Mouse (Mus musculus): ENCODE data around the gene Olfr1018. TPM values are rescaled to one million over a fixed set of nuclear protein-coding genes. Genes with fewer than 3 reads are reported as not detected.

The Olfr1018 gene
- total RNA-seq (2023; ENCODE audit: inconsistent age): not detected in 4 replicates

DNA sequence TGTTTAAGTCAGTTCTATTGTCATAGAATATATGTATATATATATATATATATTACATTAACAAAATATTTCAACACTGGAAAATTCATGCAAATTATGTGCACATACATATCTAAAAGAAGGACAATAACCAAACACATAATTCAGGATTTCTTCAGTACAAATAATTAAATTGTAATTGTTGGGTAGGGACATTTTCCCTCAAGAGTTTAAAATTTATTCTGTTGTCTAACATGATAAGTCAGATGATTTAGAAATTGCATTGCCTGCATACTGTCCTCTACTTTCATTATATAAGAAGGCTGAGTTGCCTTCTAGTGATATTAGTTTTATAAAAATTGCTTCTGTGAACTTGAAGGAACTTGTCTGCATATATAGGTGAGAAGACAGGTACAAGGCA, at the start of gene Olfr1018:
Gene Olfr1018, plus strand, starts transcription at position 301 of the 400 bp plus-strand sequence.

DNA sequence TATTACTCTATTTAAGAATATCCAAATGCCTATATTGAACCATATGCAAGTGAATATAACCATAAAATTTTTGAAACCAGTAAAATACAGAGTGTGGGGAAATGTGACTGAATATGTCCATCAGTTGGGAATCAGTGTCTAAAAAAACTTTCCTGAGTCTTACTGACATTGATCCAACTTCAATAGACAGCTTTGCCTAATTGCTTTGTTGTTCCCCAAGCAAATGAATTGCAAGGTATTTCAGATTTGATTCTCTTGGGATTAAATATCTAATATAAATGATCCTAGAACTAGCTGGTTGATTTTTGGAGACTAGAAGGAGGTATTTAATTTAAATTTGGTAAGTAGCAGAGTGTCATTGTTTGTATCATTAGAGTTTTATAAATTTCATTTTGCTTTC, 45.9 kb upstream of the Olfr1018 start, which contains the start of gene Olfr1014:
Gene Olfr1014, plus strand, starts transcription at position 301 of the 400 bp plus-strand sequence.

DNA sequence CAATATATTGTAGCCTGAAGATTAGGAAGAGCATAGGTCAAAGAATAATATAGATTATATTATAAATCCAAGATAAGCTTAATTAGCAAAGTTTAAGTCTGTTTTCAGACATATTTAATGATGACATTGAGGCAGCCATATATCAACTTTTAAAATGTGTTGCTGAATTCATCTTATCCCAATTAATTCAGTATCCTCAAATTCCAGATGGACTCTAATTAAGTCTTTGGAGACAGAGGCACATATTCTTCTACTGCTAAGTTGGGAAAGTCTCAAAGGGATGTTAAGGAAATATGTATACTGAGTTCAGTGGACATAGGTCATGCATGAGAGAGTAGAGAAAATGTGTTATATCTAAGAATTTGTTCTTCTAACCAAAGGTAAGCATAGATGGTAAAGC, 36.6 kb upstream of the Olfr1018 start, which contains the start of gene Olfr1015:
Gene Olfr1015, plus strand, starts transcription at position 301 of the 400 bp plus-strand sequence.

DNA sequence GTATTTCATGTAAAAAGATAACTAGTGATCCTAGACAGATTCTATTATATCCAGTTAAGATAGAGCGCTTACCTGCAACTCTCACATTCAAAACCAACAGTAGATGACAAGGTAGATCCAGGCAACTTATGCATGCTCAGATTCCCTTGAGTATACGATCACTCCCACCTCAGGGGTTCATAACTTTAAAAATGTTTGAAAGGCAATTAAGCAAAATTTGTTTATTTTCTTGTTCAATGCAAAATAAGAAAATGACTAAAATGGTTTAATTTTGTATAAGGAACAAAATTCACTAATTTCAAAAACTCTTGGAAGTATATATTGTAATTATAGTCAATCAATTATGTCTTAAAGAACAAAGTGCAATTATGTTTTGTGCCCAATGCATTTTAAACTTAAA, 15.8 kb upstream of the Olfr1018 start, which contains the start of gene Olfr1016:
Gene Olfr1016, minus strand, starts transcription at position 101 of the 400 bp plus-strand sequence.

DNA sequence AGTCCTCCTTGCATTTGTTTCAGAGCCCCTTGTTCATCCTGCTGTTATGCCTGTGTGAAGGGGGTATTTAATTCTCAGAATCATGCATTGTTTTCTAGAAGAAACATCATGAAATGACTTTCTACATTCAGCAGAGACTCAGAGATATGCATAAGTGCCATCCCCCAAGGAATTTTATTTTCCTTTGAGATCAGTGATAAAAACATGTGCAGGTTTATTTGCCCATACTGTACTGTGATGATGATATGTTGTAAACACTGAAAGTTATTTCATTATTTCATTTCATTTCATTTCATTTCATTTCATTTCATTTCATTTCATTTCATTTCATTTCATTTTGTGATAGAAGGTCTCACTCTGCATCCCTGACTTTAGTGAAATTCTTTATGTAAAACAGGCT, 27.1 kb downstream of the Olfr1018 start, which contains the start of gene Olfr1019:
Gene Olfr1019, minus strand, starts transcription at position 101 of the 400 bp plus-strand sequence.

DNA sequence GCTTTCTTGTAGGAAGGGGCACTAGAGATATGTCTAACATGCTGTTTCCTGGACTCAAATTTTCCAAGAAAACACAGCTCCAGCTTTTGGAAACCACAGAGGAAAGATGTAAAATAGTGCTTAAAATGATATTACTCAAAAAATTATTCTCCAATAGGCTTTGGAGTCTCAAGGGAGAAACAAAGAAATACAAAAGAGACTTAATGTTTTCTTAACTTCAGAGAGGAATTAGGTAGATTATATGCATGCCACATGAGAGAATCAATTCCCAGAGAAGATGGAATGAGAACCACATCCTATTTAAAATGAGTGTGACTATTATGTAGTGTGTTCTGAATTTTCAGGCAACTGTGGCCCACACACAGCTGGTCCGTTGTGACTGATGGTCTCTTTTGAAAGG, 28.5 kb downstream of the Olfr1018 start, which contains the start of gene Olfr1020:
Gene Olfr1020, plus strand, starts transcription at position 301 of the 400 bp plus-strand sequence.

DNA sequence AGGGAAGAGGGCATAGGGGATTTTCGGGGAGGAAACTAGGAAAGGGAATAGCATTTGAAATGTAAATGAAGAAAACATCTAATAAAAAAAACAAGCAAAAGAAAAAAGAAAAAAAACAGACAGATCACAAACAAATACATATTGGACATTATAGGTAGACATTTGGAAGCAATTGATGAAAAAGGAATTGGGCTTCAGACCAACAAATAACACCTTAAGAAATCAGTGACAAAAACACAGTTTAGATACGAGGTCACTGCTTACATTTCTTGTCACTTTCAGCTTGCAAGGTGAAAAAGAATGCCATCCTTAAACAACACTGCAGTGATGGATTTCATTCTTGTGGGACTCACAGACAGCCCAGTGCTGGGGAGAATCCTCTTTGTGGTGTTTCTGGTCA, 50.0 kb downstream of the Olfr1018 start, which contains the start of gene Olfr1022:
Gene Olfr1022, plus strand, starts transcription at position 301 of the 400 bp plus-strand sequence.

Other genes with a start within 250 kb of the Olfr1018 start
- not detected in 4 replicates for gene Olfr996, start 239.3 kb upstream of the Olfr1018 start, total RNA-seq (2023; ENCODE audit: inconsistent age)
- not detected in 4 replicates for gene Olfr998, start 229.5 kb upstream of the Olfr1018 start, total RNA-seq (2023; ENCODE audit: inconsistent age)
- not detected in 4 replicates for gene Olfr1000, start 206.6 kb upstream of the Olfr1018 start, total RNA-seq (2023; ENCODE audit: inconsistent age)
- gene Olfr1002, start 167.8 kb upstream of the Olfr1018 start, total RNA-seq (2023; ENCODE audit: inconsistent age): not detected in 4 replicates
- not detected in 4 replicates for gene Olfr154, start 154.0 kb upstream of the Olfr1018 start, total RNA-seq (2023; ENCODE audit: inconsistent age)
- not detected in 4 replicates for gene Olfr1006, start 139.7 kb upstream of the Olfr1018 start, total RNA-seq (2023; ENCODE audit: inconsistent age)
- gene Olfr1008, start 129.0 kb upstream of the Olfr1018 start, total RNA-seq (2023; ENCODE audit: inconsistent age): not detected in 4 replicates
- not detected in 4 replicates for gene Olfr1009, start 103.1 kb upstream of the Olfr1018 start, total RNA-seq (2023; ENCODE audit: inconsistent age)
- gene Olfr1012, start 55.7 kb upstream of the Olfr1018 start, total RNA-seq (2023; ENCODE audit: inconsistent age): not detected in 4 replicates
- gene Olfr1013, start 51.4 kb upstream of the Olfr1018 start, total RNA-seq (2023; ENCODE audit: inconsistent age): not detected in 4 replicates
- not detected in 4 replicates for gene Olfr1014, start 45.8 kb upstream of the Olfr1018 start, total RNA-seq (2023; ENCODE audit: inconsistent age)
- gene Olfr1015, start 36.5 kb upstream of the Olfr1018 start, total RNA-seq (2023; ENCODE audit: inconsistent age): not detected in 4 replicates
- gene Olfr1016, start 15.9 kb upstream of the Olfr1018 start, total RNA-seq (2023; ENCODE audit: inconsistent age): not detected in 4 replicates
- gene Olfr1019, start 27.0 kb downstream of the Olfr1018 start, total RNA-seq (2023; ENCODE audit: inconsistent age): not detected in 4 replicates
- gene Olfr1020, start 28.6 kb downstream of the Olfr1018 start, total RNA-seq (2023; ENCODE audit: inconsistent age): not detected in 4 replicates
- gene Olfr1022, start 50.1 kb downstream of the Olfr1018 start, total RNA-seq (2023; ENCODE audit: inconsistent age): not detected in 4 replicates
- gene Olfr1023, start 67.2 kb downstream of the Olfr1018 start, total RNA-seq (2023; ENCODE audit: inconsistent age): not detected in 4 replicates
- not detected in 4 replicates for gene Olfr1024, start 86.6 kb downstream of the Olfr1018 start, total RNA-seq (2023; ENCODE audit: inconsistent age)
- not detected in 4 replicates for gene Olfr1025-ps1, start 96.7 kb downstream of the Olfr1018 start, total RNA-seq (2023; ENCODE audit: inconsistent age)
- gene Olfr1026, start 103.1 kb downstream of the Olfr1018 start, total RNA-seq (2023; ENCODE audit: inconsistent age): not detected in 4 replicates
- gene Olfr1028, start 132.0 kb downstream of the Olfr1018 start, total RNA-seq (2023; ENCODE audit: inconsistent age): not detected in 4 replicates
- 0.12 TPM in 1 of 4 replicates, not detected in the others for gene Olfr1029, start 155.4 kb downstream of the Olfr1018 start, total RNA-seq (2023; ENCODE audit: inconsistent age)
- not detected in 4 replicates for gene Olfr1030, start 160.8 kb downstream of the Olfr1018 start, total RNA-seq (2023; ENCODE audit: inconsistent age)
- gene Olfr1031, start 171.8 kb downstream of the Olfr1018 start, total RNA-seq (2023; ENCODE audit: inconsistent age): not detected in 4 replicates
- not detected in 4 replicates for gene Olfr1032, start 187.1 kb downstream of the Olfr1018 start, total RNA-seq (2023; ENCODE audit: inconsistent age)
- gene Olfr1033, start 202.2 kb downstream of the Olfr1018 start, total RNA-seq (2023; ENCODE audit: inconsistent age): not detected in 4 replicates
- not detected in 4 replicates for gene Olfr1034, start 227.4 kb downstream of the Olfr1018 start, total RNA-seq (2023; ENCODE audit: inconsistent age)